Mouse (Mus musculus) limb, embryonic 12.5 days (tissue): ENCODE data around the gene Abcc3. TPM values are rescaled to one million over a fixed set of nuclear protein-coding genes. Genes with fewer than 3 reads are reported as not detected.

ENCODE experiments used
- ATAC-seq: fragments of 200-750 bp; cut with Nextera tagmentation; 2 replicates; pipeline ENCODE4 v1.8.0; 2017; ENCODE audit warnings: low read depth, moderate TSS enrichment; ENCODE audit not compliant: insufficient number of reproducible peaks, insufficient read depth, low FRiP score, low TSS enrichment
- H3K27ac ChIP-seq: fragments of 300-500 bp; sonication (generic); 2 replicates; pipeline ENCODE4 v1.5.1; 2016; ENCODE audit warnings: mild to moderate bottlenecking, moderate library complexity
- H3K27me3 ChIP-seq: fragments of 300-500 bp; sonication (generic); 2 replicates; pipeline ENCODE4 v1.6.1; 2016; ENCODE audit warnings: mild to moderate bottlenecking, moderate library complexity
- H3K36me3 ChIP-seq: fragments of 300-500 bp; sonication (generic); 2 replicates; pipeline ENCODE4 v1.6.1; 2016; ENCODE audit warnings: mild to moderate bottlenecking, moderate library complexity
- H3K4me1 ChIP-seq: fragments of 300-500 bp; sonication (generic); replicated peaks from 2 replicates; pipeline ENCODE4 v1.6.1; 2016
- H3K4me2 ChIP-seq: fragments of 300-500 bp; sonication (generic); 2 replicates; pipeline ENCODE4 v1.6.1; 2016; ENCODE audit warnings: mild to moderate bottlenecking, moderate library complexity
- H3K4me3 ChIP-seq: fragments of 300-500 bp; sonication (generic); replicated peaks from 2 replicates; pipeline ENCODE4 v1.5.1; 2016; ENCODE audit warnings: mild to moderate bottlenecking
- H3K9ac ChIP-seq: fragments of 300-500 bp; sonication (generic); replicated peaks from 2 replicates; pipeline ENCODE4 v1.6.1; 2016; ENCODE audit warnings: mild to moderate bottlenecking, moderate library complexity
- H3K9me3 ChIP-seq: fragments of 300-500 bp; sonication (generic); 2 replicates; pipeline ENCODE4 v1.6.1; 2016; ENCODE audit warnings: mild to moderate bottlenecking, moderate library complexity
- WGBS: fragments of 180-500 bp; shearing (Covaris S2); methylation state at CpG from one replicate; pipeline ENCODE4 v1.1.7; 2016; 5-methylcytosine and 5-hydroxymethylcytosine counted together
- polyA plus RNA-seq: library from polyadenylated mRNA; unstranded; fragments of >200 nt; fragmentation: Nextera tagmentation; extraction: Ambion mirVana; gene quantifications from 2 replicates; pipeline ENCODE4 v1.2.1, GENCODE M21; 2016

Abcc3 gene
- polyA plus RNA-seq, 1 experiment from 2014 or later: 0.63 TPM

- H3K4me2 ChIP-seq: no peak overlapping the region
- H3K27me3 ChIP-seq: no peaks in the 10 kb centered on the region
- WGBS: 80% methylated on average over 1 of the region's 1 CpGs
- H3K9ac ChIP-seq: no peak overlapping the region
- peaks cover 9% of the 10 kb centered on the region; the same call in 1 of the 2 replicates for H3K36me3 ChIP-seq
- no peak overlapping the region for H3K27ac ChIP-seq
- ATAC-seq: no peak
- no peak overlapping the region for H3K4me3 ChIP-seq
- H3K9me3 ChIP-seq: no peaks in the 10 kb centered on the region
- peaks cover 27% of the 10 kb centered on the region for H3K4me1 ChIP-seq
Measured at GRCm38 (mm10) chr11:94312733-94313132, 80.1 kb downstream of the Abcc3 start.

- Histone ChIP-seq H3K27me3 (no peaks in the 10 kb centered on the region), H3K4me1 (no peaks in the 10 kb centered on the region), H3K36me3 (peaks cover 93% of the 10 kb centered on the region), H3K9me3 (no peaks in the 10 kb centered on the region), H3K4me2 (no peak overlapping the region), H3K9ac (no peak overlapping the region), H3K4me3 (no peak overlapping the region), H3K27ac (no peak overlapping the region)
- 86% methylated on average over 9 of the region's 9 CpGs for WGBS
- ATAC-seq: no peak
Measured at GRCm38 (mm10) chr11:94294996-94295845, 97.6 kb downstream of the Abcc3 start.

Other genes starting within 250 kb of the Abcc3 start
- 36.8 and 37.1 TPM in 2 replicates for gene Tob1, start 181.5 kb downstream of the Abcc3 start, polyA plus RNA-seq
- 20.6 and 22.6 TPM in 2 replicates for gene Wfikkn2, start 147.0 kb downstream of the Abcc3 start, polyA plus RNA-seq
- gene Gm21885, start 111.1 kb downstream of the Abcc3 start, polyA plus RNA-seq: not detected in 2 replicates
- 143 and 148 TPM in 2 replicates for gene Luc7l3, start 71.0 kb downstream of the Abcc3 start, polyA plus RNA-seq
- 23.9 and 35.0 TPM in 2 replicates for gene Ankrd40, start 65.0 kb downstream of the Abcc3 start, polyA plus RNA-seq
- 25.5 and 26.9 TPM in 2 replicates for gene Cacna1g, start 81.2 kb upstream of the Abcc3 start, polyA plus RNA-seq
- gene Spata20, start 93.2 kb upstream of the Abcc3 start, polyA plus RNA-seq: 0.20 and 0.40 TPM in 2 replicates
- gene Epn3, start 107.0 kb upstream of the Abcc3 start, polyA plus RNA-seq: 2.8 and 4.1 TPM in 2 replicates
- 5.1 and 7.0 TPM in 2 replicates for gene Mycbpap, start 128.7 kb upstream of the Abcc3 start, polyA plus RNA-seq
- 4.1 and 5.7 TPM in 2 replicates for gene Rsad1, start 156.3 kb upstream of the Abcc3 start, polyA plus RNA-seq
- 3.6 and 5.3 TPM in 2 replicates for gene Chad, start 172.1 kb upstream of the Abcc3 start, polyA plus RNA-seq
- 5.0 and 6.0 TPM in 2 replicates for gene Acsf2, start 208.9 kb upstream of the Abcc3 start, polyA plus RNA-seq
- gene Lrrc59, start 236.8 kb upstream of the Abcc3 start, polyA plus RNA-seq: 205 and 217 TPM in 2 replicates